Mouse (Mus musculus): Measurements from ENCODE around the gene Triobp.

GRCm38 (mm10) chr15:78908982-78909381 lies 38.5 kb upstream of the Triobp start:
- no peak for TF ChIP-seq FLI1 (IDR thresholded peaks at IDR 0.05; ENCODE audit: low read length)
- TF ChIP-seq GATA1 (IDR thresholded peaks at IDR 0.05; ENCODE audit: borderline replicate concordance, low read length) = no peak

All from megakaryocyte, embryonic 14.5 days (primary cell).